Mouse (Mus musculus) kidney, embryonic 16.5 days (tissue): Measurements from ENCODE around the gene B4galt2. TPM values are rescaled to one million over a fixed set of nuclear protein-coding genes. Genes with fewer than 3 reads are reported as not detected.
A peak's percentile ranks its signal among the peaks of the same experiment; 100 is the strongest.

Experiments
- ATAC-seq: fragments of 200-750 bp; cut with Nextera tagmentation; 2 replicates; pipeline ENCODE4 v1.8.0; 2017; ENCODE audit warnings: moderate TSS enrichment; ENCODE audit not compliant: low FRiP score, low TSS enrichment
- H3K27ac ChIP-seq: fragments of 300-500 bp; sonication (generic); 2 replicates; pipeline ENCODE4 v1.5.1; 2014; ENCODE audit warnings: low read length
- H3K27me3 ChIP-seq: fragments of 300-500 bp; sonication (generic); 2 replicates; pipeline ENCODE4 v1.6.1; 2014; ENCODE audit warnings: low read length, control low read depth, mixed read lengths; ENCODE audit not compliant: insufficient read depth
- H3K36me3 ChIP-seq: fragments of 300-500 bp; sonication (generic); 2 replicates; pipeline ENCODE4 v1.6.1; 2014; ENCODE audit warnings: low read length, control low read depth, mixed read lengths; ENCODE audit not compliant: insufficient read depth
- H3K4me1 ChIP-seq: fragments of 300-500 bp; sonication (generic); 2 replicates; pipeline ENCODE4 v1.6.1; 2014; ENCODE audit warnings: low read length, control low read depth, mixed read lengths; ENCODE audit not compliant: insufficient read depth
- H3K4me2 ChIP-seq: fragments of 300-500 bp; sonication (generic); replicated peaks from 2 replicates; pipeline ENCODE4 v1.6.1; 2014; ENCODE audit warnings: low read depth, low read length
- H3K4me3 ChIP-seq: fragments of 300-500 bp; sonication (generic); 2 replicates; pipeline ENCODE4 v1.5.1; 2014; ENCODE audit warnings: mild to moderate bottlenecking, low read length
- H3K9ac ChIP-seq: fragments of 300-500 bp; sonication (generic); replicated peaks from 2 replicates; pipeline ENCODE4 v1.6.1; 2014; ENCODE audit warnings: low read length
- H3K9me3 ChIP-seq: fragments of 300-500 bp; sonication (generic); 2 replicates; pipeline ENCODE4 v1.6.1; 2016; ENCODE audit warnings: low read length, control low read depth
- WGBS: fragments of 180-500 bp; shearing (Covaris S2); extraction: QIAGEN DNeasy Blood & Tissue Kit; methylation state at CpG from one replicate; pipeline ENCODE4 v1.1.7; 2014; 5-methylcytosine and 5-hydroxymethylcytosine counted together
- polyA plus RNA-seq: library from polyadenylated mRNA; unstranded; fragments of >200 nt; fragmentation: Nextera tagmentation; extraction: Ambion mirVana; gene quantifications from 2 replicates; pipeline ENCODE4 v1.2.1, GENCODE M21; 2015

Gene B4galt2
- polyA plus RNA-seq, 1 experiment from 2014 or later = 18.0 TPM

DNA sequence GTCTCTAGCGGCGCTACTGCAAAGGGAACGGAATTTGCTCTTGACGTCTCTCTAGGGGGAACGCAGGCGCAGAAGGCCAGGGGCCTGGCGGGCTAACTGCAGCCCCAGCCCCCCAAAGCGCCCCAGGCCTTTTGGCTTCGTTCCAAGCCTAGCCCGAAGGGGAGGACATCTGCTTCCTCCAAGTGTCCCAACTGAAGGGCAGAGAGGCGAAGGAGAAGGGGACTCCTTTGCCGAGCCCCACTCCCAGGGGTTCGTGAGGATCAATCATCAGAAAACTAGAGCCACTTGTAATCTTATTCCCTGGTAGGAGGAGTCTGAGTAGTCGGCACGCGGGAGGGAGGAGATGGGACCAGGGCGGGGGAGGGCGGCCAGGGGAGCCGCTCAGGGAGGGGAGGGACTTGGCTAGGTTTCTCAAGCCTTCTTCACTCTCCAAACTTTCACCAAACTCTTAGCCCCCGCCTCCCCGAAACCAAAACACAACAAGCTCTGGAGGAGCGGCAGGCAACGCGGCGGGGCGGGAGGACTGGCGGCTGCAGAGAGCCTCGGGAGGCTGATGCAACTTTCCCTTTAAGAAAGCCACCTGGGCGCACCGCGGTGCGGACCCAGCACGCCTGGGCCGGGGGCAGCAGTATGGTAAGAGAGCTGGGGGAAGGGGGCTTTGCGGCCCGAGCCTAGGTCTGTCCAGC is 48.3 kb downstream of the B4galt2 start:
- under 1% methylated on average over 36 of the region's 36 CpGs for WGBS
- ATAC-seq = peak; percentile 47
- Histone ChIP-seq H3K4me3 (peak overlapping the region; percentile 88), H3K36me3 (no peaks in the 10 kb centered on the region), H3K27ac (peak overlapping the region; percentile 85), H3K9me3 (no peaks in the 10 kb centered on the region), H3K4me2 (peak overlapping the region; percentile 95), H3K4me1 (peaks cover 27% of the 10 kb centered on the region), H3K27me3 (no peaks in the 10 kb centered on the region), H3K9ac (peak overlapping the region; percentile 84)

DNA sequence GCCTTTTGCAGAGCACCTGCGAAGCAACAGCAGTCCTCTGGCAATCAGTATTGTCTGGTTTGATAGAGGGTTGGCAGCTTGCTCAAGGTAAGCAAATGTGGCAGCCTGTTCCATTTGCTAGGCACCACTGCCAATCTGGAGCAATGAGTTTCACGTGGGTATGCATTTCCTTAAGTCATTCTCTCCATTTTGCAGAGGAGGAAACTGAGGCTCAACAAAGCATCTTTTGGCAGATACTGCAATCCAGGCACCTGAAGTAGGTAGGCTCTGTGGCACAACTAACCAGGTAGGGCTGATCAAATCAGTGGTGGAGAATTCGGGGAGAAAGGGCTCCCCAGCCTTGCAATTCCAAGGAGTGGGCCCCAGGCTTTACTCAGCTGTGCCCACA is 48.8 kb downstream of the B4galt2 start, which contains the start of gene Slc6a9:
Slc6a9 (plus strand) TSS at position 50 of the 388 bp plus-strand sequence.
- Histone ChIP-seq H3K4me2 (peak within 1 kb of the TSS; percentile 95), H3K27me3 (no peaks in the 10 kb centered on the region), H3K4me1 (peaks cover 27% of the 10 kb centered on the region), H3K27ac (peak within 1 kb of the TSS; percentile 85), H3K9me3 (no peaks in the 10 kb centered on the region), H3K4me3 (peak within 1 kb of the TSS; percentile 88), H3K9ac (peak within 1 kb of the TSS; percentile 84), H3K36me3 (no peaks in the 10 kb centered on the region)
- ATAC-seq = no peak
- 26% methylated on average over 3 of the region's 3 CpGs for WGBS

DNA sequence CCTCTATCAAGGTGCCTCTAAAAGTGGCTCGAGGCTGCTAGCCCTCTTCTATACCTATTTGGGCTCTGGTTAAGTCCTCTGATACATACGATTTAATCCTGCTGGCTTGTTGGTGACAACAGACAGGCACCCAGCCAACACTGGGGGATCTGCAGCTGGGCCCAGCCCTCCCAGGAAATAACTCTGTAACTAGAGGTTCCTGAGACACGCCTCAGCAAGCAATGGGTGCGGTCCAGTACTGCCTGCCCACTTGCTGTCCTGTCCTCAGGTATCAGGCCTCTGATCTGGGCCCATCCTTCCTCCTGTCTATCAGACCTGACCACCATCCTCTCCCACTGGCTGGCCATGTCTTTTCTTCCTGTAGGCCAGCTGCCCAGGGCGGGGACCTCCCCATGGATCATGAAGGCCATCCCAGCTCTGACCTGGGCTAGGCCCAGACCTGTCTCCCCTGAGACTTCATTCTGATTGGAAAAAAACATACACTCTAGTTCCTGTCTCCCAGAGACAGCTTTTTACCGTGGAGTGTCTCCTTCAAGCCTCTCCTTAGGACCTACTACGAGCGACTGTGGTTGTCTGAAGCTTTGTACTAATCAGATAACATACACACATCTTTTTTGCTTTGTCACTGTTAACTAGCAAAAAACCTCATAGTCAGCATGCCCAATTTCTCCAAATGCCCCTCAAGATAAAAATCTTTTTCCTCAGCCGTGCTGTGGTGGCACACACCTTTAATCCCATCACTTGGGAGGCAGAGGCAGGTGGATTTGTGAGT is 51.2 kb downstream of the B4galt2 start:
- H3K4me2 ChIP-seq = no peak overlapping the region
- no peaks in the 10 kb centered on the region for H3K27me3 ChIP-seq
- no peak for ATAC-seq
- peaks cover 23% of the 10 kb centered on the region for H3K4me1 ChIP-seq
- H3K9me3 ChIP-seq = no peaks in the 10 kb centered on the region
- H3K4me3 ChIP-seq = no peak overlapping the region
- H3K9ac ChIP-seq = no peak overlapping the region
- no peaks in the 10 kb centered on the region for H3K36me3 ChIP-seq
- no peak overlapping the region for H3K27ac ChIP-seq
- WGBS = 69% methylated on average over 9 of the region's 9 CpGs

DNA sequence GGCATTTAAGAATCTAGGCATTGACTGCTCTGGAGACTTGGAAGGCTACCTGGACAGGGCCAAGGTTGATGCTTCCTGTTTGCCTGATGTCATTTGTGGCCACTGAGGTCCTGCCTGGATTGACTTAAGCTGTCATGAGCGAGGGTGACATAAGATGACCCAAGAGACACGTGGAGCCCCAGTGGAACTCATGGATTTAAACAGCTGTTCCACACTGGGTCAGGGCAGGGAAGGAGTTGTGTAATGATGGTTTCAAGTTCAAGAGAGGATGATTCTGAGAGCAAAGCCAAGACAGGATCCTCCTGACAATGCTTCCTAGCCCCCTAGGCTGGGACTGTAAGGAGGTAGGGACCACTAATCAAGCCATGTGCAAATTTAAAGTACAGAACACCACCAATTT is 51.8 kb downstream of the B4galt2 start:
- H3K4me2 ChIP-seq = no peak overlapping the region
- H3K9ac ChIP-seq = no peak overlapping the region
- no peaks in the 10 kb centered on the region for H3K9me3 ChIP-seq
- H3K4me1 ChIP-seq = peaks cover 23% of the 10 kb centered on the region
- H3K27me3 ChIP-seq = no peaks in the 10 kb centered on the region
- no peak overlapping the region for H3K27ac ChIP-seq
- WGBS = 76% methylated on average over 2 of the region's 2 CpGs
- no peak for ATAC-seq
- no peak overlapping the region for H3K4me3 ChIP-seq
- no peaks in the 10 kb centered on the region for H3K36me3 ChIP-seq

DNA sequence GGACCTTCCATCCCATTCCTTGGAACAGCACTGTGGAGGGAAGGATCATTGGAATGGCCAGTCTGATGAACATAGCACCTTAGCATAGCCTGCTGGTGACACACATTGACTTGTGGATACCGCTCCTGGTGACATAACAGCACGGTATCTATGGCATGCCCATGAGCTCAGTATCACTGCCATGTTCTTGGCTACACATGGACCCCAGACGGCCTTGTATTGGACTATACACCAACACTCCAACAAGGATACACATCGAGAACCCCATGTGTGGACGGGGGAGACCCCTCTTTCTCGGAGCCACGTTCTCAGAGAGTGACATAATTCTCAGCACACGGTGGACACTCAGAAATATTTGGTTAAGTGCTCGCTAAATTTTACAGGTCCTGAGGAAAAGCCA is 52.5 kb downstream of the B4galt2 start:
- WGBS = 93% methylated on average over 9 of the region's 9 CpGs
- Histone ChIP-seq H3K27ac (no peak overlapping the region), H3K9me3 (no peaks in the 10 kb centered on the region), H3K36me3 (no peaks in the 10 kb centered on the region), H3K4me2 (no peak overlapping the region), H3K9ac (no peak overlapping the region), H3K4me3 (no peak overlapping the region), H3K27me3 (no peaks in the 10 kb centered on the region), H3K4me1 (peaks cover 23% of the 10 kb centered on the region)
- ATAC-seq = no peak

DNA sequence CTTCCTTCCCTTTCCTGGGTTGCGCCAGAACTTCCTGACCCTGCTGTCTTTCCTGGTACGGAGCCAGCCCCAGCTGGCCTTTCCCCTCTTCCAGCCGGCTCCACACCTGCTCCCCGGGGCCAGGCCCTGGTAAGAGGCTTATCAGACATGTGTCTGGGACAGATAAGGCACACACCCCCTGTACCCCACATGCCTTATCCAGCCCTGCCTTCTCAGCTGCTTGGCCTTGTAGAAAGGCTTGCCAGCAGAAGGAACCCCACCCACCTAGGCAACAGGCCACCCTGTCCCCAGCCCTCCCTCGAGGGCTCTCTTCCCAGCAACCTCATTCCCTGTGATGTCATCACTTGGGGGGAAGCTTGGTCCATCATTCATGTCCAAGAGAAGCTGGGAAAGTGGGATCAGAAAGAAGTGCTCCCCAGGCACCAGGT is 53.1 kb downstream of the B4galt2 start:
- H3K36me3 ChIP-seq = no peaks in the 10 kb centered on the region
- 21% methylated on average over 5 of the region's 5 CpGs for WGBS
- no peak overlapping the region for H3K4me3 ChIP-seq
- peaks cover 23% of the 10 kb centered on the region for H3K4me1 ChIP-seq
- peak overlapping the region; percentile 32 for H3K9ac ChIP-seq
- peak overlapping the region; percentile 28; the same call in 1 of the 2 replicates for H3K4me2 ChIP-seq
- H3K27ac ChIP-seq = no peak overlapping the region
- no peaks in the 10 kb centered on the region for H3K9me3 ChIP-seq
- peak; percentile 53 for ATAC-seq
- no peaks in the 10 kb centered on the region for H3K27me3 ChIP-seq

DNA sequence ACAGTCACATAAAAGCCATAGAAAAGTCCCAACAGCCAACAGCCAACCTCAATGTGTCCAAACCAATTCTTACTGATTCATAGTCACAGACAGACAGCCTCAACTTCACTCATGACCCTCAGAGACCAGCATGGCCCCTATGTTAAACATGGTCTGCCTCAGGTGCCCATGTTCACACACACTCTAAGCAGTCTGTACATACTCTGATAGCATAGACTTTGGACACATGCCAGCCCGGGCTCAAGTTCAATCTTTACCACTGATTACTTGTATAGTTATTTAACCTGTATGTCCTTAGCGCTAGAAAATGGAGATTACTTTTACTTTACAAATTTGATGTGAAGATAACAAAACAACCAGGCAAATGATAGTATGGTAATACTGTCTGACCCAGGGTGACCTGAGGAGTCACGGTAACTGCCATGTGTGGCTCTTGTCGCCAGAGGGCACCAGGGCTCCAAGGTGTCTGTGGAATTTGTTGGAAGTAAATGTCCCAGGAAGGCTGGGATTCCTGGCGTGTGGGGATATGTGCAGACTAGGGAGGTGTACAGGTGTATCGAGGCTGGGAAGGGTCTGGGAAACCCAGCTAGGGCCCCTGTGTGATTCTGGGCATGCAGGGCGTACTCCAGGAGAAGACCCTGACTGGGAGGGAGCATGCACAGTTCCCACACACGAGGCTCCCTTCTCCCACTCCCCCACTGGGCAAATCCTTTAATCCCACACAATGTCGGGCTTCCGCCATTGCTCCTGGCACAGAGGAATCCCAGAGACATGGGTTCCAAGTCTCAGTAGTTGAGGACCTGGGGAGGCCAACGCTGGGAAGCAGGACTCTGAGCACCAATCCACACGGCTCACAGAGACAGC is 53.8 kb downstream of the B4galt2 start:
- H3K27me3 ChIP-seq = no peaks in the 10 kb centered on the region
- peak overlapping the region; percentile 32 for H3K9ac ChIP-seq
- no peak overlapping the region for H3K27ac ChIP-seq
- ATAC-seq = peak; percentile 50; the same call in 1 of the 2 replicates
- H3K9me3 ChIP-seq = no peaks in the 10 kb centered on the region
- 10% methylated on average over 12 of the region's 12 CpGs for WGBS
- peaks cover 19% of the 10 kb centered on the region for H3K4me1 ChIP-seq
- H3K4me3 ChIP-seq = no peak overlapping the region
- peak overlapping the region; percentile 28; the same call in 1 of the 2 replicates for H3K4me2 ChIP-seq
- no peaks in the 10 kb centered on the region for H3K36me3 ChIP-seq

DNA sequence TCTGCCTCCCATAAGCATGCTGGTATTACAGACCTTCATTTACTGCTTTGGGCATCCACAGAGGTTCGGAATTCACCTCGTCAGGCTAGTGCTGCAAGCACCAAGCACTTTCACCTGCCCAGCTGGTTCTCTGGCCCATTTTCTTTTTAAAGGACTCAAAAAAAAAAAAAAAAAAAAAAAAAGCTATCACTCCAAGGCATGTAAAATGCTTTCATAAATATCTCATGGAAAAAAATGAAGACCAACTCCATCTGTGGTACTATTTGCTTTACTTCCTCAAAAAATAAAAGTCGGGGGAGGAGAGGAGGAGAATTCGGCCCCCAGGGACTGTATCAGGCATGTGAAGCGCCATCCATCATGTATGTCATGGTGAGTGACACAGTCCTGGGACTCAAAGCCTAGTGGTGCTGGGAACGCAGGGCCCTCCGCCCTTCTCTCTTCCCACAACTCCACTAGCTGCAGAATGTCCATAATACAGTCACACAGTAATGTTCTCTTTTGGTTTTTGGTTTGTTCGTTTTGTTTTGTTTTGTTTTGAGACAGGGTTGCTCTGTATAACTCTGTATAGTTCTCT is 54.6 kb downstream of the B4galt2 start:
- ATAC-seq = no peak
- Histone ChIP-seq H3K4me1 (peaks cover 18% of the 10 kb centered on the region), H3K27me3 (no peaks in the 10 kb centered on the region), H3K4me2 (no peak overlapping the region), H3K9ac (no peak overlapping the region), H3K27ac (no peak overlapping the region), H3K9me3 (no peaks in the 10 kb centered on the region), H3K4me3 (no peak overlapping the region), H3K36me3 (no peaks in the 10 kb centered on the region)
- 63% methylated on average over 8 of the region's 8 CpGs for WGBS
